Mouse (Mus musculus) brain, embryonic 18.5 days (tissue): ENCODE measurements around the gene Nkain2.
"Not testable (repeated sequence)": the region's sequence is repeated elsewhere in the genome, so short reads cannot be mapped to it uniquely, and the experiment has no call there.

Experiments
- DNase-seq: peaks from one replicate; pipeline ENCODE4 v3.0.0-alpha.2; 2012; ENCODE audit warnings: low read depth, low spot score

Nkain2 gene

DNA sequence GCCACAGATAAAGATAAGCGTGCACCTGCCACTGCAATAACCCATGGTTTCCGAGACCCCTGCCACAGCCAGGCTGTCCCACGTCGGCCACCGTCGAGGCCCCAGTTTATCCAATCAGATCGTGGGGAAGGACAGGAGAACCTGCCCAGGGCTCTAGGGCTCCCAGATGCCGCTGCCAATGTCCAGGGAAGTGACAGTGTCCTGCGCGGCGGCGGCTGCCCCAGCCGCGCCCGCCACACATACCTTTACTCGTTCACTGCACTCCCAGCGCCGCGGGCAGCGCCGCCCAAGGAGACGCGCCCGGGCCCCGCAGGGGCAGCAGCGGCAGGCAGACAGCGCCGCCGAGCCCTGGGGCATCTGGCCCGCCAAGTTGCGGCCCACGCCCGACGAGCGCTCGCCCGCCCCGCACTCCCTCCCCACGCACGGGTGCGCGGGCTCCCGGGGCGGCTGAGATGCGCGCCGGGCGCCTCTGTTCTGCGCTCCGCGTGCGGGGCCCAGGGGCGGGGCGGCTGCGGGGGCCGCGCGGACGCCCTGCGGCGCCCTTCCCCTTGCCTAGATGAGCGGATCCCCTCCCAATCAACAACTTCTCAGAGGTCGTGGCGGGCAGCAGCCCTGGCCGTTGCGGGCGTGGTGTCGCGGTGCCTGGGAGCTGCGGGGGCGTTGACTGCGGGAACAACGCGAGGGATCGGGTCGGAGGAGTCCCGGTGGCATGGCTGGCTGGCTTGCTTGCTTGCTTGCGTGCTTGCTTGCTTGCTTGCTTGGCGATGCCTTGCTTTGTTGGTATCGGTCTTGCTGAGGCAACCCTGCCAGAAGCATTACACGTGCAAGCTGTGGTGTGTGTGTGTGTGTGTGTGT lies at the start of gene Nkain2:
Gene Nkain2, minus strand, starts transcription at position 811 of the 855 bp plus-strand sequence.
- no peak for DNase-seq

- no peak for DNase-seq
These were observed 49.6 kb upstream of the Nkain2 start for GRCm38 (mm10) chr10:32939853-32940252.

GRCm38 (mm10) chr10:32895093-32895492 lies 4.8 kb upstream of the Nkain2 start:
- DNase-seq = no peak

DNA sequence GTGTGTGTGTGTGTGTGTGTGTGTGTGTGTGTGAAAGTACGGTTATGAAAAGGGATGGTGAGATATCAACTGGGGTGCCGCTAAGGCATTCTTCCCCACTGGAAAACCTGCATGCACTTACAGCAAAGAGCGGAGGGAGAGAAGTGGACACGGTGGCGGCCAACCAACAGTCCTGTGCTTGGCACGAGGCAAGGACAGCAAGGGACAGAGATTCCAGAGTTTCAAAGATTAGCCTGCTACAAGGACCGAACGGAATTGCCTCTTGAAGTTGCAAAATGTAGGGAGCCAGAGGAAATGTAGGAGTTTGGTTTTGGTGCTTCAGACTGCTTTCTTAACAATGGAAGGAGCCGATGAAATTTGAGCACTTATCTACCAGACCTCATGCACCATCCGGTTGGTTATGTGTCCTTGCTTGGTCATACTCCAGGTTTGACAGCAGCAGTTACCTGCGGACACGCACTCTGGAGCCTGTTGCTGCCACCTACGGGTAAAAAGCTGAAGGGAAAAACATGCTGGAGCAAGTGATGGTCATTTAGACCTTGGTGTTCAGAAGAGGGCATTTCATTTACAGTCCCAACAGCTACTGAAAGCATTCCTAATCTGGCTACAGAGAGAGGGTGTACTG lies 357 bp upstream of the Nkain2 start:
- peak; percentile 51 for DNase-seq

- no peak for DNase-seq
These were observed 8.3 kb downstream of the Nkain2 start for GRCm38 (mm10) chr10:32881977-32882376.

GRCm38 (mm10) chr10:32870691-32871406 lies 19.4 kb downstream of the Nkain2 start:
- peak; percentile 50 for DNase-seq

- DNase-seq = no peak
These were observed 20.7 kb downstream of the Nkain2 start for GRCm38 (mm10) chr10:32869541-32869940.

- DNase-seq = no peak
These were observed 74.9 kb downstream of the Nkain2 start for GRCm38 (mm10) chr10:32815210-32815883.

- DNase-seq = no peak
These were observed 94.0 kb downstream of the Nkain2 start for GRCm38 (mm10) chr10:32796215-32796614.

DNA sequence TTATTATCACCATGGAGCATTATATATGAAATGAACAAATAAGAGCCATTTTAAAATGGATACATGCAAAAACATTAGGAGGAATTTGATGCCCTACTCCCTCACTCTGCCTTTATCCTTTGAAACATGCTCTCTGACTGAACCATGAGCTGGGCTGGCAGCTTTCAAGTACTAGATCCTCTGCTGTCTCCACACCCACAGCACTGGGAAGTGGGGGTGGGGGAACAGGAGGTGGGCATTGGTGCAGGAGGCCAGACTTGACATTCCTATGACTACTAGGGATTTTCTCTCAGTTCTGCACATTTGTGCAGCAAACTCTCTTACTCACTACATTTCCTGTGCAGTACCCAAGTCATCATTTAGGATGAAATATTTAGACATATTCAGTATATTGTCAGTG lies 99.7 kb downstream of the Nkain2 start:
- no peak for DNase-seq

- DNase-seq = no peak
These were observed 107.4 kb downstream of the Nkain2 start for GRCm38 (mm10) chr10:32782732-32783359.

GRCm38 (mm10) chr10:32738989-32739388 lies 151.3 kb downstream of the Nkain2 start:
- no peak for DNase-seq

- not testable (repeated sequence) for DNase-seq
These were observed 183.7 kb downstream of the Nkain2 start for GRCm38 (mm10) chr10:32706579-32706978.

DNA sequence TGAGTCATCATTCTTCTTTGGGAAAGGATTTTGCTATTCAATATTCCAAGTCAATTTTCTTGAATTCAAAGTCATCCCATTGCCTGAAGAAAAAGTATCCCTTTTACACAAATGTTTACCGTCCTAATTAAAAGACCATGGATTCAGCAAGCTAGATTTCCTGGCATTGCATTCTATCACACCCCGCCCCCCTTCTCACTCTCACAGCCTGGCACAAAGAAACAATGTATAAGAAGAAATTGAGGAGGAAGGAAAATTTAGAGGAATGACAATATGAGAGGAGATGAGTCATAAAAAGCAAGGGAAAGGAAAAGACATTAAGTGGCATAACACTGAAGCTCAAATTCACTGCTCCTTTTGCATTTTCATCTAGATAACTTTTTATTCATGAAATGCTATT lies 193.6 kb downstream of the Nkain2 start:
- DNase-seq = no peak

DNA sequence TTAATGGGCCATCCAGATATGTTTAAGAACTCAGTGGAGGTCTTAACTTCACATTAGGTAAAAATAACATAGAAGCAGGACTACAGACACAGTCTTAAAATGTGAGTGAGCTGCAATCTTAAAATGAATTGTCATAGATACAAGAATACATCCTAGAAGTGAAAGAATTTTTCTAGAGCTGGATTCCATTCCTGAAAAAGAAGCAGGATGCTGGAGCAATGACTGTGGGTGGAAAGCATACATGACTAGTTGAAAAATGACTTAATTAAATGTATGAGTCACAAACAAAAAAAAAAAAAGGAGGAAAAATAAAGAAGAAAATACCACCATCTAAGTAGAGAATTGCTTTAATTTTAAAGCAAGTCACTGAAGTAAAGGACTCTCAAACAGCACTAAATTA lies 205.7 kb downstream of the Nkain2 start:
- no peak for DNase-seq

DNA sequence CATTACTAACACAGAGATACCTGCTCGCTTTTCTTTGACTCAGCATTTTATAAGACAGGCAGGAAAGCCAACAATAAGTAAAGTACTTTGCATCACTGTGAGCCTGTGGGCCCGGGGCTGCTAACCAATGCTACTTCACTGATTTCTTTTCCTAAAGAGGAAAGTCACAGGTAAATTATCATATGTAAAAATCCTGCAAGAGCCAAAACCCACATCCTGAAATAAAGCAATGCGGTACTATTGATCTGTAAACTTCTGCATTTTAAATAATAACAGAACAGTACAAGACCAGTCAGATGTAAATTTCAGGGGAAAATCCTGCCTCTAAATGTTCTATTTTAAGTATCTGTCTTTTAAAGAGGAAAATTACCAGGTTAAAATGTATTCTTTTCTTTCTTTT lies 250.0 kb downstream of the Nkain2 start:
- no peak for DNase-seq

DNA sequence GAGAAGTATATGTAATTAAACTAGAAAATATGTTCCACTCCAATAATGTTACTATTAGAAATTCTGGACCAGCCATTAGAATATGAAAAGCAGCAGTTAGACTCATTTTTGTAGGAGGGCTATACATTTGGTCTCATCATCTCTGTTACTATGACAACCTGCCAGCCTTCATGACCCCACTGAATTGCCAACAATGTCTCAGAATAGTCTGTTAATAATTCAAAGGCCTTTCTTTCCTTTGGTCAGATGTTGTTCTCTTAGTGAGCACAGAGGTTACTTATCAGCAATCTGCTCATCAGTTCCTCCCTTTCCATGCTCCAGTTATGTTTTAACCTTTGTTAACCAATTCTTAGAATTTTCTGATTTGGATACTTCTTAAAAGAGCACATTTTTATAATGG lies 251.1 kb downstream of the Nkain2 start:
- no peak for DNase-seq

- no peak for DNase-seq
These were observed 259.2 kb downstream of the Nkain2 start for GRCm38 (mm10) chr10:32631043-32631442.

- DNase-seq = no peak
These were observed 285.8 kb downstream of the Nkain2 start for GRCm38 (mm10) chr10:32604448-32604847.

DNA sequence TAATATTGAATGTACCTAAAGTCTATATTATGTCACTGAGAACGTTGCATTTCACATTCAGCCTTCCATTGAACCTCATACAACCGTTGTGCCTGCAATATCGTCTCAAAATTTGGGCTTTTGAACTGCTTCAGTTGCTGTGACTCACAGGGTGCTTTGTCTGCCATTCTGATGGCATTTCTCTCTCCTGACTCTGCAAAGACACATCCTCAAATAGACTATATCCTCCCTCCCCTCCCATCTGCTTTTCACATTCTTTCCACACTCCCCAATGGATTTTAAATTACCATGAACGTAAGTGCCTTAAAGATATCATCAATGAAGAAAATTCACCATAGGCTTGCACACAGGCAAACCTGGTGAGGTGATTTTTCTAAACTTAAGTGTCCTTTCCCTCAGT lies 287.5 kb downstream of the Nkain2 start:
- no peak for DNase-seq

GRCm38 (mm10) chr10:32594998-32595397 lies 295.3 kb downstream of the Nkain2 start:
- DNase-seq = no peak

GRCm38 (mm10) chr10:32577276-32577580 lies 313.0 kb downstream of the Nkain2 start:
- DNase-seq = peak; percentile 40
